Comparison of ENCODE assay signal across 8 mouse cellular contexts in the genomic region with DNA sequence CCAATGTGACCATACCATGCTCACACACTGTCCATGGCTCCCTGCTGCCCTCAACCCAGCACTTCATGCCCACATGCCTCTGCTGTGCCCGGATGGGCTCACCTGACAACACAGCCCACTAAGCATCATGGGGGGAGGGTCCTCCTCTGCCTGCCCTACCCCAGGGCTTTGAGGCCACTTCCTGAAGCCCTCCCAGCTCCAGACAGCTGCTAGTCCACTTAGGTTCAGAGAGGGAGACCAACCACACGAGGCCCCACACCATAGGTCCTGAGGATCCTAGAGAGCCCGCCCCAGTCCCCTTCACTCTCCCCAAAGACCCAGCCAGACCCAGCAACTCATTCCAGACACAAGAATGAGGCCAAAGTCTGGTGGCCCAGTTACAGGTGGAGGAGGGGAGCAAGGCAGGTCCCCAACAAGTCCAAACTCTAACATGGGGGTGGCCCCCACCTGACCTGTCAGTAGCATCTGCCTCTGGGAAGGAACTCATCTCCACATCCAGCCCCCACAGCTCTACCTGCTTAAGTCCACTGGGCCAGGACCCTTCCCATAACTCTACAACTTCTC. TPM values are rescaled to one million over a fixed set of nuclear protein-coding genes. Genes with fewer than 3 reads are reported as not detected.
DNase-seq lines count a peak whose midpoint lies in the region; ATAC-seq lines count a peak whose summit lies in the region.

No protein-coding gene starts in this region.

- no peak for ATAC-seq in embryonic facial prominence, embryonic 11.5 days (replicated peaks; ENCODE audit: insufficient number of reproducible peaks, low FRiP score, low TSS enrichment, low read depth)
- no peak for ATAC-seq in midbrain, embryonic 13.5 days

- peak overlapping the region; percentile 67 for H3K9ac ChIP-seq in embryonic facial prominence, embryonic 11.5 days (replicated peaks; ENCODE audit: low read length)
- H3K9ac ChIP-seq in midbrain, embryonic 13.5 days (replicated peaks): peak overlapping the region; percentile 81

- H3K27ac ChIP-seq in heart, embryonic 10.5 days: peak overlapping the region; percentile 98
- H3K27ac ChIP-seq in embryonic facial prominence, embryonic 11.5 days (replicated peaks; ENCODE audit: low read depth, low read length): 0 out of 2 replicates have a peak overlapping the region, but pooled peaks have one; percentile 8
- no peak overlapping the region for H3K27ac ChIP-seq in midbrain, embryonic 13.5 days

- WGBS in heart, embryonic 10.5 days: 63% methylated on average over 3 of the region's 3 CpGs
- 34% methylated on average over 3 of the region's 3 CpGs for WGBS in embryonic facial prominence, embryonic 11.5 days
- 25% methylated on average over 3 of the region's 3 CpGs for WGBS in midbrain, embryonic 13.5 days

- no peaks in the 10 kb centered on the region for H3K9me3 ChIP-seq in heart, embryonic 10.5 days
- H3K9me3 ChIP-seq in embryonic facial prominence, embryonic 11.5 days (replicated peaks; ENCODE audit: control insufficient read depth, low read length): no peaks in the 10 kb centered on the region
- H3K9me3 ChIP-seq in midbrain, embryonic 13.5 days: no peaks in the 10 kb centered on the region

- peak overlapping the region; percentile 98 for H3K4me2 ChIP-seq in embryonic facial prominence, embryonic 11.5 days (ENCODE audit: low read depth, low read length)
- H3K4me2 ChIP-seq in midbrain, embryonic 13.5 days (replicated peaks): peak overlapping the region; percentile 99

- no peak for DNase-seq in heart, embryonic 10.5 days (ENCODE audit: low spot score)
- no peak for DNase-seq in heart, postnatal 4 days
- no peak for DNase-seq in embryonic facial prominence, embryonic 11.5 days (ENCODE audit: low spot score)
- peak; percentile 46 for DNase-seq in kidney, adult 18-20 months
- DNase-seq in ovary, postnatal 36 days (ENCODE audit: low spot score): no peak
- DNase-seq in c-Kit-positive CD71-positive TER-119-positive erythroid progenitor cells, embryonic 14.5 days (ENCODE audit: low spot score): no peak
- DNase-seq in frontal cortex, postnatal 25 days (ENCODE audit: low spot score in 2 of 2): no peak

- H3K36me3 ChIP-seq in heart, embryonic 10.5 days: peaks cover 38% of the 10 kb centered on the region
- no peaks in the 10 kb centered on the region for H3K36me3 ChIP-seq in embryonic facial prominence, embryonic 11.5 days (replicated peaks; ENCODE audit: control insufficient read depth, insufficient read depth, low read depth, low read length)
- H3K36me3 ChIP-seq in midbrain, embryonic 13.5 days: peaks cover 14% of the 10 kb centered on the region

- peaks cover 69% of the 10 kb centered on the region for H3K4me1 ChIP-seq in heart, embryonic 10.5 days
- peaks cover 17% of the 10 kb centered on the region for H3K4me1 ChIP-seq in embryonic facial prominence, embryonic 11.5 days (ENCODE audit: control insufficient read depth, insufficient read depth, low read length)
- H3K4me1 ChIP-seq in midbrain, embryonic 13.5 days (replicated peaks): peaks cover 71% of the 10 kb centered on the region

- no peaks in the 10 kb centered on the region for H3K27me3 ChIP-seq in heart, embryonic 10.5 days (ENCODE audit: insufficient read depth, poor library complexity, severe bottlenecking)
- H3K27me3 ChIP-seq in embryonic facial prominence, embryonic 11.5 days (ENCODE audit: control insufficient read depth, insufficient read depth, low read length): no peaks in the 10 kb centered on the region
- peaks cover 16% of the 10 kb centered on the region; the same call in 1 of the 2 replicates for H3K27me3 ChIP-seq in midbrain, embryonic 13.5 days

- peak overlapping the region; percentile 86 for H3K4me3 ChIP-seq in heart, embryonic 10.5 days
- peak overlapping the region; percentile 67 for H3K4me3 ChIP-seq in embryonic facial prominence, embryonic 11.5 days (ENCODE audit: low read depth, low read length)
- peak overlapping the region; percentile 75 for H3K4me3 ChIP-seq in midbrain, embryonic 13.5 days (replicated peaks)

RNA-seq across cellular contexts. Expression of gene Nr2f6, which starts 2.2 kb away (rescaled TPM):
- 48.4 and 79.0 TPM in 2 replicates for polyA plus RNA-seq in heart, embryonic 10.5 days (2016; fragmentation: Nextera tagmentation; extraction: Ambion mirVana)
- total RNA-seq in heart, postnatal 4 days (2021): 10 to 100 TPM; 64.9 to 66.4 TPM
- polyA plus RNA-seq in embryonic facial prominence, embryonic 11.5 days (2014; fragmentation: Nextera tagmentation; extraction: Ambion mirVana): 53.7 and 62.5 TPM in 2 replicates
- polyA plus RNA-seq in midbrain, embryonic 13.5 days (2015; fragmentation: Nextera tagmentation; extraction: Ambion mirVana): 17.0 and 21.7 TPM in 2 replicates

RNA-seq across cellular contexts. Expression of gene Ocel1, which starts 8.5 kb away (rescaled TPM):
- polyA plus RNA-seq in heart, embryonic 10.5 days (2016; fragmentation: Nextera tagmentation; extraction: Ambion mirVana): 3.9 and 4.2 TPM in 2 replicates
- total RNA-seq in heart, postnatal 4 days (2021): 1 to 10 TPM; 7.9 to 9.9 TPM
- 2.1 and 2.2 TPM in 2 replicates for polyA plus RNA-seq in embryonic facial prominence, embryonic 11.5 days (2014; fragmentation: Nextera tagmentation; extraction: Ambion mirVana)
- 4.9 and 5.3 TPM in 2 replicates for polyA plus RNA-seq in midbrain, embryonic 13.5 days (2015; fragmentation: Nextera tagmentation; extraction: Ambion mirVana)

RNA-seq across cellular contexts. Expression of gene Use1, which starts 12.9 kb away (rescaled TPM):
- 68.7 and 79.5 TPM in 2 replicates for polyA plus RNA-seq in heart, embryonic 10.5 days (2016; fragmentation: Nextera tagmentation; extraction: Ambion mirVana)
- total RNA-seq in heart, postnatal 4 days (2021): 100 to 1,000 TPM in 1 of 2 experiments, 10 to 100 TPM in 1; 99.4 to 106 TPM
- polyA plus RNA-seq in embryonic facial prominence, embryonic 11.5 days (2014; fragmentation: Nextera tagmentation; extraction: Ambion mirVana): 78.0 and 81.0 TPM in 2 replicates
- polyA plus RNA-seq in midbrain, embryonic 13.5 days (2015; fragmentation: Nextera tagmentation; extraction: Ambion mirVana): 108 and 109 TPM in 2 replicates

RNA-seq across cellular contexts. Expression of gene Ushbp1, which starts 16.0 kb away (rescaled TPM):
- 6.1 and 7.9 TPM in 2 replicates for polyA plus RNA-seq in heart, embryonic 10.5 days (2016; fragmentation: Nextera tagmentation; extraction: Ambion mirVana)
- total RNA-seq in heart, postnatal 4 days (2021): 10 to 100 TPM; 27.2 to 27.9 TPM
- 2.9 and 4.3 TPM in 2 replicates for polyA plus RNA-seq in embryonic facial prominence, embryonic 11.5 days (2014; fragmentation: Nextera tagmentation; extraction: Ambion mirVana)
- 4.8 and 5.4 TPM in 2 replicates for polyA plus RNA-seq in midbrain, embryonic 13.5 days (2015; fragmentation: Nextera tagmentation; extraction: Ambion mirVana)

RNA-seq across cellular contexts. Expression of gene Babam1, which starts 17.1 kb away (rescaled TPM):
- polyA plus RNA-seq in heart, embryonic 10.5 days (2016; fragmentation: Nextera tagmentation; extraction: Ambion mirVana): 101 and 111 TPM in 2 replicates
- total RNA-seq in heart, postnatal 4 days (2021): 10 to 100 TPM; 69.4 to 70.7 TPM
- polyA plus RNA-seq in embryonic facial prominence, embryonic 11.5 days (2014; fragmentation: Nextera tagmentation; extraction: Ambion mirVana): 93.6 and 111 TPM in 2 replicates
- 83.7 and 96.9 TPM in 2 replicates for polyA plus RNA-seq in midbrain, embryonic 13.5 days (2015; fragmentation: Nextera tagmentation; extraction: Ambion mirVana)
